Mouse (Mus musculus): ENCODE results near the gene Stip1.
"Not testable (repeated sequence)": the region's sequence is repeated elsewhere in the genome, so short reads cannot be mapped to it uniquely, and the experiment has no call there.

The Stip1 gene

GRCm38 (mm10) chr19:7064571-7064970 is 24.8 kb upstream of the Stip1 start:
- peak in 1 of 2 experiments; percentile 82 for DNase-seq (ENCODE audit: low spot score in 2 of 2)

GRCm38 (mm10) chr19:7062916-7063315 is 23.1 kb upstream of the Stip1 start:
- no peak for DNase-seq (ENCODE audit: low spot score in 2 of 2)

GRCm38 (mm10) chr19:7062110-7062509 is 22.3 kb upstream of the Stip1 start:
- DNase-seq (ENCODE audit: low spot score in 2 of 2): no peak

- DNase-seq (ENCODE audit: low spot score in 2 of 2): no peak
These were observed 18.8 kb upstream of the Stip1 start for GRCm38 (mm10) chr19:7058541-7058940.

GRCm38 (mm10) chr19:7057722-7058207 is 18.0 kb upstream of the Stip1 start:
- DNase-seq (ENCODE audit: low spot score in 2 of 2): peak; percentile 56 to 65

- DNase-seq (ENCODE audit: low spot score in 2 of 2): peak in 1 of 2 experiments; percentile 33
These were observed 17.5 kb upstream of the Stip1 start for GRCm38 (mm10) chr19:7057126-7057721.

GRCm38 (mm10) chr19:7056248-7057087 is 16.7 kb upstream of the Stip1 start, which contains the start of gene Macrod1:
TSS of gene Macrod1 (plus strand) at chr19:7056810.
- peak; percentile 74 to 75 for DNase-seq (ENCODE audit: low spot score in 2 of 2)

GRCm38 (mm10) chr19:7055173-7055572 is 15.4 kb upstream of the Stip1 start:
- DNase-seq (ENCODE audit: low spot score in 2 of 2): no peak

GRCm38 (mm10) chr19:7054772-7055171 is 15.0 kb upstream of the Stip1 start:
- no peak for DNase-seq (ENCODE audit: low spot score in 2 of 2)

- not testable (repeated sequence) for DNase-seq (ENCODE audit: low spot score in 2 of 2)
These were observed 13.6 kb upstream of the Stip1 start for GRCm38 (mm10) chr19:7053382-7053781.

GRCm38 (mm10) chr19:7044706-7045105 is 4.9 kb upstream of the Stip1 start:
- DNase-seq (ENCODE audit: low spot score in 2 of 2): no peak

- DNase-seq (ENCODE audit: low spot score in 2 of 2): no peak
These were observed 4.5 kb upstream of the Stip1 start for GRCm38 (mm10) chr19:7044279-7044678.

- no peak for DNase-seq (ENCODE audit: low spot score in 2 of 2)
These were observed 1.4 kb upstream of the Stip1 start for GRCm38 (mm10) chr19:7041171-7041570.

GRCm38 (mm10) chr19:7040637-7041130 is 917 bp upstream of the Stip1 start:
- DNase-seq (ENCODE audit: low spot score in 2 of 2): no peak

GRCm38 (mm10) chr19:7039088-7039720 is 563 bp downstream of the Stip1 start:
- DNase-seq (ENCODE audit: low spot score in 2 of 2): peak; percentile 51 to 52

- DNase-seq (ENCODE audit: low spot score in 2 of 2): no peak
These were observed 5.8 kb downstream of the Stip1 start for GRCm38 (mm10) chr19:7034006-7034405.

- DNase-seq (ENCODE audit: low spot score in 2 of 2): peak; percentile 25 to 54
These were observed 10.2 kb downstream of the Stip1 start for GRCm38 (mm10) chr19:7029531-7029930.

GRCm38 (mm10) chr19:7020224-7020641 is 19.5 kb downstream of the Stip1 start:
- no peak for DNase-seq (ENCODE audit: low spot score in 2 of 2)

- no peak for DNase-seq (ENCODE audit: low spot score in 2 of 2)
These were observed 20.6 kb downstream of the Stip1 start, which contains the start of gene Fermt3 for GRCm38 (mm10) chr19:7019191-7019590. TSS of gene Fermt3 (minus strand) at chr19:7019469.

- DNase-seq (ENCODE audit: low spot score in 2 of 2): no peak
These were observed 21.2 kb downstream of the Stip1 start for GRCm38 (mm10) chr19:7018546-7018945.

GRCm38 (mm10) chr19:7017541-7018457 is 22.0 kb downstream of the Stip1 start:
- DNase-seq (ENCODE audit: low spot score in 2 of 2): no peak
